Mouse (Mus musculus): Measurements from ENCODE around the gene Ephb3. TPM values are rescaled to one million over a fixed set of nuclear protein-coding genes. Genes with fewer than 3 reads are reported as not detected.

Ephb3 gene
- polyA plus RNA-seq, 1 experiment = not detected

DNA sequence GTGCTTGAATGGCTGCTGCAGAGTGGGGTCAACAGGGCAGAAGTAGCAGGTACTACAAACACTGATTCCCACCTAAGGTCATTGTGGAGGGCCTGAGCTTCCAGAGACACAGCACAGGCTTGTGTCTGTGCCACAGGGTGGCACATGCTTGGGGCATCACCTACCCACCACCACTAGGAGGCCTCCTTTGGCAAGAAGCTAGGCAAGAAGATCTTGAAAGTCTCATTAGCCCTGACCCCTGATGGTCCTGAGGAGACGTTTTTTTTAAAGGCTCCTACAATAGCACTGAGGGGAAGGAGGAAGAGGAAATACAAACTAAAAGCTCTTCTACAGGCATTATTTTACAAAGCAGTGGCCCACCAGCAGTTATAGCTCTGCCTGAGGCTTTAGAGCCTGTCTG, 6.0 kb upstream of the Ephb3 start:
- Histone ChIP-seq H3K27ac (ENCODE audit: insufficient read depth, low read depth, low read length) (no peak overlapping the region), H3K4me1 (ENCODE audit: control insufficient read depth, insufficient read depth, low read length) (no peaks in the 10 kb centered on the region), H3K4me3 (ENCODE audit: insufficient read depth, low read depth, low read length) (no peak overlapping the region)
- WGBS = 22% methylated on average over 1 of the region's 1 CpGs
- no peak for TF ChIP-seq POLR2A (IDR thresholded peaks at IDR 0.05; ENCODE audit: insufficient read depth, low read depth, low read length)
- no peak for TF ChIP-seq CTCF (IDR thresholded peaks at IDR 0.05; ENCODE audit: insufficient read depth, low read depth, low read length)

DNA sequence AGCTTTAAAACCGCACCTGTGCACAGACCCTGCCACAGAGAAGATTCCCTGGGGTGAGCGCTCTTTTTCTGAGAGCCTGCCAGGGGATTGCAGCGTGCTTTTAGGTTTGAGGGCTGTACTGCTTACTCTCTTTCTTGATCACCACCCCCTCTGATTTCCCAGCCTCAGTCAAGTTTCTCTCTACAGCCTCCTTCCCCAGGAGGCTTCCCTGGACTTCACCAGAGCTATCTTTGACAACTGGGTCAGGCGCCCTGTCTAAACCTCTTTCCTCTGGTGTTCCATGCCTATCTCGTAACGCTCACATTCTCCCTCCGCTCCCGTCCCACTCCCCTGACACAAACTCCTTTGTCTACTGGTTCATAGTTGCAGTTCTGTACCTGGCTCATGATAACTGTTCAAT, 5.1 kb upstream of the Ephb3 start:
- TF ChIP-seq POLR2A (IDR thresholded peaks at IDR 0.05; ENCODE audit: insufficient read depth, low read depth, low read length) (no peak), CTCF (IDR thresholded peaks at IDR 0.05; ENCODE audit: insufficient read depth, low read depth, low read length) (no peak)

DNA sequence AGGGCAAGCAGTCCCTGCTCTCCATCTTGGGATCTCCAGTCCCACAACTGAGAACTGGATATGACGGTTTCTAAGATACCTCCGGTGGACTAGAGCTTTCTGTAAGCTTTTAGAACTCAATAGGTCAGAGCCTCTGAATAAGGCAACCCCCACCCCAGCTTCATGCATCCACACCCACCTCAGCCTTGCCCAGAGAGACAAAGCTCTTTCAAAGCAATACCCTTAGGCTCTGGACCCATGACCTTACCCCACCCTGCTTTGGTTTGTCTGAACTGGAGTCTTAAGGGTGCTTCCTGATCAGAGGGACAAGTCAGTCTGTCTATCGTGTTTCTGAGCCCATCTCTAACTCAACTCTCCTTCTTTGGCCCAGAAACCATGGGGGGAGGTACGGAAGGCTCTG, 1.8 kb upstream of the Ephb3 start:
- H3K27ac ChIP-seq (ENCODE audit: insufficient read depth, low read depth, low read length) = no peak overlapping the region
- H3K4me1 ChIP-seq (ENCODE audit: control insufficient read depth, insufficient read depth, low read length) = peaks cover 18% of the 10 kb centered on the region
- TF ChIP-seq CTCF (IDR thresholded peaks at IDR 0.05; ENCODE audit: insufficient read depth, low read depth, low read length) (no peak), POLR2A (IDR thresholded peaks at IDR 0.05; ENCODE audit: insufficient read depth, low read depth, low read length) (no peak)
- no peak overlapping the region for H3K4me3 ChIP-seq (ENCODE audit: insufficient read depth, low read depth, low read length)
- 87% methylated on average over 4 of the region's 4 CpGs for WGBS

More for the DNA sequence above, 5.1 kb upstream of the Ephb3 start:
- H3K4me3 ChIP-seq (ENCODE audit: insufficient read depth, low read depth, low read length) = no peak overlapping the region
- H3K27ac ChIP-seq (ENCODE audit: insufficient read depth, low read depth, low read length) = no peak overlapping the region
- peaks cover 1% of the 10 kb centered on the region; the same call in 1 of the 2 replicates for H3K4me1 ChIP-seq (ENCODE audit: control insufficient read depth, insufficient read depth, low read length)
- 79% methylated on average over 8 of the region's 8 CpGs for WGBS

DNA sequence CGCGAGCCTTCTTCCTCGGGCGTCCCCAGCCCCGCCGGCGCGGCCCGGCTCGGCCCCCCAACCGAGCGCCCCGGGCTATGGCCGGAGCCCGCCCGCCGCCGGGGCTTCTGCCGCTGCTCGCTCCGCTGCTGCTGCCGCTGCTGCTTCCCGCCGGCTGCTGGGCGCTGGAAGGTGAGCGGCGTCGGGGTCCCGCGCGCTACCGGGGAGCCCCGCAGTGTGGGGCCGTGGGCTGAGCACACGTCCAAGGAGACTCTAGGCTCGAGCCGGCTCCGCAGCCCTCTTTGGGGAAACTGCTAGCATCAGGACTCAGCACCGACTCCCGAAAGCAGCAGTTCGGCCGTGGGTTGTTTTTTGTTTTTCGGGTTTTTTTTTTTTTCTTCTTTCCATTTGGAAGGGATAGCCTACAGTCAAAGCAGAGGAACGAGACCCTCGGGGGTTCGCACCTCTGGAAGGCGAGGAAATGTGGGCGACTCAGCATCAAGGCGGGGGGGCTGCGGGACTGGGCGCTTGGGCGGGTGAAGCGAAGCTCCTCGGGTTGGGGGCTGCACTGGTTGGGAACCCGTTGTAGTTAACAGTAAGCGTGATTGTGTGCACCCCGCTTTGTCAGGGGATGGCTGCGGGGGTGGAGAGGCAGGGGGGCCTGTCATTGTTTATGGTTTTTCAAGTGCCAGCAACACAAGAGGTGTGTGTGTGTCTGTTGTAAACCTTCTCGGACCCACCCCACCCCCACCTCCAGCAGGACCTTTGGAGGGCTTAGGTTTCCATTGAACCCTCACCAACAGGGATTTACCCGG, 735 bp downstream of the Ephb3 start:
- Histone ChIP-seq H3K4me1 (ENCODE audit: control insufficient read depth, insufficient read depth, low read length) (peaks cover 23% of the 10 kb centered on the region), H3K4me3 (ENCODE audit: insufficient read depth, low read depth, low read length) (peak overlapping the region; percentile 66), H3K27ac (ENCODE audit: insufficient read depth, low read depth, low read length) (no peak overlapping the region)
- TF ChIP-seq CTCF (IDR thresholded peaks at IDR 0.05; ENCODE audit: insufficient read depth, low read depth, low read length) (no peak), POLR2A (IDR thresholded peaks at IDR 0.05; ENCODE audit: insufficient read depth, low read depth, low read length) (no peak)
- WGBS = 5% methylated on average over 60 of the region's 60 CpGs

- TF ChIP-seq POLR2A (IDR thresholded peaks at IDR 0.05; ENCODE audit: insufficient read depth, low read depth, low read length) (no peak), CTCF (IDR thresholded peaks at IDR 0.05; ENCODE audit: insufficient read depth, low read depth, low read length) (no peak)
- Histone ChIP-seq H3K4me3 (ENCODE audit: insufficient read depth, low read depth, low read length) (no peak overlapping the region), H3K4me1 (ENCODE audit: control insufficient read depth, insufficient read depth, low read length) (peaks cover 35% of the 10 kb centered on the region), H3K27ac (ENCODE audit: insufficient read depth, low read depth, low read length) (no peak overlapping the region)
- 67% methylated on average over 4 of the region's 4 CpGs for WGBS
Measured at GRCm38 (mm10) chr16:21208001-21208565, 3.5 kb downstream of the Ephb3 start.

DNA sequence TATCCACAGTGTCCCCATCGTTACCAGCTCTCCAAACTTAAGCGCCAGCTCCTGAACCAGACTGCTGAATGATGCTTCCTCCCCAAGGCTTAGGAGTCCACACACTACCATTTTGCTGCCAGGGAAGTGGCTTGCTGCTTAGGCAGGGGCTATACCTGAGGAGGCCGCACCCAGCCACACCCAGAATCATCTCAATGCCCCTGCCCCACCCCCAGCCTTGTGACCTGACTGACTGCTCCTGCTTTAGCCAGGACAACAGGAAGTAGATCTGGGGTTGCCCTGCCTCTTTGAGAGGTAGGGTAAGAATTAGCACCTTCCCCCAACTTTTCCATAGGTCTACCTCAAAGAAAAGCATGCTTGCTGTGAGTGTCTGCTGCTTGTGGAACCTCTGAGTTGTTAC, 4.7 kb downstream of the Ephb3 start:
- peaks cover 35% of the 10 kb centered on the region for H3K4me1 ChIP-seq (ENCODE audit: control insufficient read depth, insufficient read depth, low read length)
- no peak overlapping the region for H3K27ac ChIP-seq (ENCODE audit: insufficient read depth, low read depth, low read length)
- TF ChIP-seq POLR2A (IDR thresholded peaks at IDR 0.05; ENCODE audit: insufficient read depth, low read depth, low read length) (no peak), CTCF (IDR thresholded peaks at IDR 0.05; ENCODE audit: insufficient read depth, low read depth, low read length) (no peak)
- 96% methylated on average over 3 of the region's 3 CpGs for WGBS
- H3K4me3 ChIP-seq (ENCODE audit: insufficient read depth, low read depth, low read length) = no peak overlapping the region

GRCm38 (mm10) chr16:21210204-21210603, 5.6 kb downstream of the Ephb3 start:
- no peak for TF ChIP-seq CTCF (IDR thresholded peaks at IDR 0.05; ENCODE audit: insufficient read depth, low read depth, low read length)
- no peak for TF ChIP-seq POLR2A (IDR thresholded peaks at IDR 0.05; ENCODE audit: insufficient read depth, low read depth, low read length)
- 46% methylated on average over 5 of the region's 5 CpGs for WGBS
- Histone ChIP-seq H3K4me1 (ENCODE audit: control insufficient read depth, insufficient read depth, low read length) (peaks cover 26% of the 10 kb centered on the region), H3K27ac (ENCODE audit: insufficient read depth, low read depth, low read length) (no peak overlapping the region), H3K4me3 (ENCODE audit: insufficient read depth, low read depth, low read length) (no peak overlapping the region)

GRCm38 (mm10) chr16:21210667-21211338, 6.2 kb downstream of the Ephb3 start:
- 2% methylated on average over 25 of the region's 25 CpGs for WGBS
- peaks cover 20% of the 10 kb centered on the region for H3K4me1 ChIP-seq (ENCODE audit: control insufficient read depth, insufficient read depth, low read length)
- TF ChIP-seq CTCF (IDR thresholded peaks at IDR 0.05; ENCODE audit: insufficient read depth, low read depth, low read length) (no peak), POLR2A (IDR thresholded peaks at IDR 0.05; ENCODE audit: insufficient read depth, low read depth, low read length) (no peak)
- no peak overlapping the region for H3K27ac ChIP-seq (ENCODE audit: insufficient read depth, low read depth, low read length)
- H3K4me3 ChIP-seq (ENCODE audit: insufficient read depth, low read depth, low read length) = peak overlapping the region; percentile 17

DNA sequence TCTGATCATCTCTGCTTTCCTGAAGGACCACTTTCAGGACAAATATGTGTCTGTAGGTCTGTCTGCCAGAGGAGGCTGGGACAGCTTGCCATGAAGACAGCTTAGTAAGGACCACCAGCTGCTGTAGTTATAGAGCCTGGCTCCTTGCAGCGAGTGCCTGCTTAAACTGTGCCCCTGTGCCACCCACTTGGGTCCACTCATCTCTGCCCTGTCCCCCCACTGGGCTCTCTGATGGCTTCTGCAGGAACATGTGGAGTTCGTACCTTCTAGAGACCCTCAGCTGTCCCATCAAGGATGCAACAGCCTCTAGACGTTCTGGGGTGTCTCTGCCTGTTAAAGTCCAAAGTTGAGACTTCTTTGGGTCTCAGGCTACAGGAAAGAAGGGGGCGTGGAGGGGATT, 6.9 kb downstream of the Ephb3 start:
- H3K27ac ChIP-seq (ENCODE audit: insufficient read depth, low read depth, low read length) = no peak overlapping the region
- peaks cover 24% of the 10 kb centered on the region for H3K4me1 ChIP-seq (ENCODE audit: control insufficient read depth, insufficient read depth, low read length)
- 68% methylated on average over 4 of the region's 4 CpGs for WGBS

More for the DNA sequence above, 6.9 kb downstream of the Ephb3 start:
- H3K4me3 ChIP-seq (ENCODE audit: insufficient read depth, low read depth, low read length) = peak overlapping the region; percentile 17
- no peak for TF ChIP-seq POLR2A (IDR thresholded peaks at IDR 0.05; ENCODE audit: insufficient read depth, low read depth, low read length)
- no peak for TF ChIP-seq CTCF (IDR thresholded peaks at IDR 0.05; ENCODE audit: insufficient read depth, low read depth, low read length)
